ENCODE assay signal across 23 mouse cellular contexts in the genomic region with DNA sequence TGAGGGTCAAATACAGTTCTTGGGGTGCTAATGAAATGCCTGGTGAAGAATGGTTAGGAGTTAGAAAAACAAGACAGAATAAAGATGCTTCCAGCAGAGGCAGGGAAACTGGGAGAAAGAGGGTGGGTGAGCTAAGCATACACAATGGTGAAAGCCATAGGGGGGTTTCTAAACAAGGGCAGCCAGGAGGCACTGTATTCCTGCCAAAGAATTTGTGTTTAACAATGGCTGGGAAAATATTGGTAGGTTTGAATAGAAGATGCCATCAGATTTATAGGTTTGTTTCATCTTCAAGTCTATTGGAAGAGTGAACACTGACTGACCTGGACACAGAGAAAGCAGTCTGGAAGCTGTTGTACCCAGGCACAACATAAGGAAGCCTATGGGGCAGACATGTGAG. TPM values are rescaled to one million over a fixed set of nuclear protein-coding genes. Genes with fewer than 3 reads are reported as not detected.
DNase-seq lines count a peak whose midpoint lies in the region; ATAC-seq lines count a peak whose summit lies in the region.
"Had no signal": no experiment of that assay in that cellular context is flagged by ENCODE, and none has a peak within 500 bp of the region (broad histone marks: within the 10 kb centered on the region; RNA-seq: fewer than 3 reads in every experiment).

No protein-coding gene starts in this region.

- no peaks in the 10 kb centered on the region for H3K36me3 ChIP-seq in forebrain, embryonic 13.5 days (ENCODE audit: poor library complexity, severe bottlenecking)
- H3K36me3 ChIP-seq in forebrain, embryonic 10.5 days (replicated peaks), result no peaks in the 10 kb centered on the region
- H3K36me3 ChIP-seq in midbrain, embryonic 11.5 days (ENCODE audit: control insufficient read depth, insufficient read depth, low read length), result no peaks in the 10 kb centered on the region
- no peaks in the 10 kb centered on the region for H3K36me3 ChIP-seq in midbrain, embryonic 10.5 days
- no peaks in the 10 kb centered on the region for H3K36me3 ChIP-seq in midbrain, embryonic 14.5 days (ENCODE audit: control insufficient read depth, insufficient read depth, low read length)
- H3K36me3 ChIP-seq in embryonic facial prominence, embryonic 10.5 days (replicated peaks), result no peaks in the 10 kb centered on the region

- H3K4me1 ChIP-seq in forebrain, embryonic 13.5 days, result peaks cover 24% of the 10 kb centered on the region
- H3K4me1 ChIP-seq in forebrain, embryonic 10.5 days, result peaks cover 30% of the 10 kb centered on the region
- no peaks in the 10 kb centered on the region for H3K4me1 ChIP-seq in midbrain, embryonic 11.5 days (ENCODE audit: control insufficient read depth, insufficient read depth, low read length)
- H3K4me1 ChIP-seq in midbrain, embryonic 10.5 days, result peaks cover 26% of the 10 kb centered on the region
- peaks cover 4% of the 10 kb centered on the region; the same call in 1 of the 2 replicates for H3K4me1 ChIP-seq in midbrain, embryonic 14.5 days (ENCODE audit: control insufficient read depth, insufficient read depth, low read length)
- peaks cover 22% of the 10 kb centered on the region for H3K4me1 ChIP-seq in embryonic facial prominence, embryonic 10.5 days

- H3K9ac ChIP-seq in forebrain, embryonic 13.5 days, result no peak overlapping the region
- no peak overlapping the region for H3K9ac ChIP-seq in midbrain, embryonic 11.5 days (ENCODE audit: low read length)
- H3K9ac ChIP-seq in midbrain, embryonic 14.5 days (replicated peaks; ENCODE audit: low read length), result no peak overlapping the region

- H3K9me3 ChIP-seq in forebrain, embryonic 13.5 days (replicated peaks), result no peaks in the 10 kb centered on the region
- no peaks in the 10 kb centered on the region for H3K9me3 ChIP-seq in forebrain, embryonic 10.5 days
- no peaks in the 10 kb centered on the region for H3K9me3 ChIP-seq in midbrain, embryonic 11.5 days (ENCODE audit: control insufficient read depth, low read length)
- H3K9me3 ChIP-seq in midbrain, embryonic 10.5 days (replicated peaks), result no peaks in the 10 kb centered on the region
- H3K9me3 ChIP-seq in midbrain, embryonic 14.5 days (ENCODE audit: control insufficient read depth, low read length), result no peaks in the 10 kb centered on the region
- H3K9me3 ChIP-seq in embryonic facial prominence, embryonic 10.5 days, result no peaks in the 10 kb centered on the region

- H3K4me3 ChIP-seq in forebrain, embryonic 13.5 days, result no peak overlapping the region
- H3K4me3 ChIP-seq in forebrain, embryonic 10.5 days, result no peak overlapping the region
- no peak overlapping the region for H3K4me3 ChIP-seq in midbrain, embryonic 11.5 days (ENCODE audit: low read depth, low read length)
- no peak overlapping the region for H3K4me3 ChIP-seq in midbrain, embryonic 10.5 days
- H3K4me3 ChIP-seq in midbrain, embryonic 14.5 days (replicated peaks; ENCODE audit: low read depth, low read length), result no peak overlapping the region
- H3K4me3 ChIP-seq in embryonic facial prominence, embryonic 10.5 days, result no peak overlapping the region
- H3K4me3 ChIP-seq: heart, adult 2 months had no signal

- ATAC-seq in forebrain, embryonic 13.5 days, result no peak
- no peak for ATAC-seq in midbrain, embryonic 11.5 days (ENCODE audit: low FRiP score)
- ATAC-seq in midbrain, embryonic 14.5 days (ENCODE audit: low FRiP score, low TSS enrichment), result no peak
- ATAC-seq: CD4-positive, CD25-positive, alpha-beta regulatory T cell, adult 4 months; Patski had no signal

- H3K27me3 ChIP-seq in forebrain, embryonic 13.5 days, result peaks cover 81% of the 10 kb centered on the region
- H3K27me3 ChIP-seq in forebrain, embryonic 10.5 days (ENCODE audit: poor library complexity, severe bottlenecking), result peaks cover 84% of the 10 kb centered on the region
- H3K27me3 ChIP-seq in midbrain, embryonic 11.5 days (ENCODE audit: control insufficient read depth, insufficient read depth, low read length), result peaks cover 48% of the 10 kb centered on the region
- H3K27me3 ChIP-seq in midbrain, embryonic 10.5 days (ENCODE audit: low read depth, poor library complexity, severe bottlenecking), result peaks cover 93% of the 10 kb centered on the region
- H3K27me3 ChIP-seq in midbrain, embryonic 14.5 days (ENCODE audit: control insufficient read depth, insufficient read depth, low read length), result peaks cover 29% of the 10 kb centered on the region
- peaks cover 81% of the 10 kb centered on the region for H3K27me3 ChIP-seq in embryonic facial prominence, embryonic 10.5 days (replicated peaks; ENCODE audit: low read depth, poor library complexity, severe bottlenecking)
- H3K27me3 ChIP-seq: Patski had no signal

- DNase-seq in forebrain, embryonic 10.5 days (ENCODE audit: extremely low spot score, low spot score), result no peak
- peak; percentile 82 for DNase-seq in midbrain, embryonic 11.5 days (ENCODE audit: low spot score, missing footprints)
- DNase-seq in midbrain, embryonic 10.5 days (ENCODE audit: low spot score), result no peak
- DNase-seq in midbrain, embryonic 14.5 days, result peak; percentile 15
- DNase-seq in embryonic facial prominence, embryonic 10.5 days (ENCODE audit: low spot score), result no peak
- no peak for DNase-seq in adrenal gland, adult 18-20 months (ENCODE audit: low spot score in 2 of 2)
- no peak for DNase-seq in left cerebral cortex, adult 8-10 months (ENCODE audit: low spot score in 2 of 2)
- DNase-seq: adrenal gland, postnatal 10 days; cerebellum, adult 11 months; cerebellum, postnatal 14 days; gastrocnemius, postnatal 25 days; heart, adult 2 months; heart, postnatal 10 days; kidney, adult 8-10 months; kidney, postnatal 14 days; lung, adult 18-20 months; lung, postnatal 36 days; right cerebral cortex, adult 18-20 months; thymus, postnatal 25 days had no signal

- 0 out of 2 replicates have a peak overlapping the region, but pooled peaks have one; percentile 91 for H3K4me2 ChIP-seq in forebrain, embryonic 13.5 days
- no peak overlapping the region for H3K4me2 ChIP-seq in midbrain, embryonic 11.5 days
- peak overlapping the region; percentile 33; the same call in 1 of the 2 replicates for H3K4me2 ChIP-seq in midbrain, embryonic 14.5 days (ENCODE audit: low read length)
- H3K4me2 ChIP-seq: liver, embryonic 11.5 days had no signal

- H3K27ac ChIP-seq in forebrain, embryonic 13.5 days, result no peak overlapping the region
- no peak overlapping the region for H3K27ac ChIP-seq in forebrain, embryonic 10.5 days
- no peak overlapping the region for H3K27ac ChIP-seq in midbrain, embryonic 11.5 days (ENCODE audit: low read depth, low read length)
- no peak overlapping the region for H3K27ac ChIP-seq in midbrain, embryonic 10.5 days (replicated peaks)
- H3K27ac ChIP-seq in midbrain, embryonic 14.5 days (replicated peaks; ENCODE audit: low read depth, low read length), result no peak overlapping the region
- H3K27ac ChIP-seq in embryonic facial prominence, embryonic 10.5 days (replicated peaks), result no peak overlapping the region
- H3K27ac ChIP-seq: heart, adult 2 months had no signal

RNA-seq across cellular contexts. Expression of a gene that starts 2.4 kb away (rescaled TPM):
- 1.5 and 1.7 TPM in 2 replicates for polyA plus RNA-seq in forebrain, embryonic 13.5 days (2015; fragmentation: Nextera tagmentation; extraction: Ambion mirVana)
- polyA plus RNA-seq in forebrain, embryonic 10.5 days (2016; fragmentation: Nextera tagmentation; extraction: Ambion mirVana), result 0.07 and 0.09 TPM in 2 replicates
- polyA plus RNA-seq in midbrain, embryonic 11.5 days (2014; fragmentation: Nextera tagmentation; extraction: Ambion mirVana), result 0.57 and 1.4 TPM in 2 replicates
- 0.15 and 0.41 TPM in 2 replicates for polyA plus RNA-seq in midbrain, embryonic 10.5 days (2016; fragmentation: Nextera tagmentation; extraction: Ambion mirVana)
- 2.9 and 3.8 TPM in 2 replicates for polyA plus RNA-seq in midbrain, embryonic 14.5 days (2014; fragmentation: Nextera tagmentation; extraction: Ambion mirVana)
- 0.08 and 0.22 TPM in 2 replicates for polyA plus RNA-seq in embryonic facial prominence, embryonic 10.5 days (2016; fragmentation: Nextera tagmentation; extraction: Ambion mirVana)
- under 1 TPM; 0.43 to 0.74 TPM for total RNA-seq in adrenal gland, adult 18-20 months (2021)
- 10 to 100 TPM; 11.4 to 15.4 (median 14.0) TPM for total RNA-seq in left cerebral cortex, adult 8-10 months (2022)
- polyA plus RNA-seq: CD4-positive, CD25-positive, alpha-beta regulatory T cell, adult 4 months; Patski had no signal

Comparison
In these comparisons a context has a peak if more than half of its experiments do, and no peak if none do; other contexts are left out.
1. DNase-seq: peak in midbrain, embryonic 11.5 days (single experiment) and midbrain, embryonic 14.5 days (single experiment); none in forebrain, embryonic 10.5 days (single experiment), midbrain, embryonic 10.5 days (single experiment), embryonic facial prominence, embryonic 10.5 days (single experiment), adrenal gland, adult 18-20 months (0 of 2) and left cerebral cortex, adult 8-10 months (0 of 2).